Mouse (Mus musculus): ENCODE results near the gene Krtap4-9.

GRCm38 (mm10) chr11:99793367-99793766 lies 8.4 kb downstream of the Krtap4-9 start, which contains the start of gene Gm11596:
- TF ChIP-seq POLR2A (IDR thresholded peaks at IDR 0.05; ENCODE audit: borderline replicate concordance, insufficient read depth, low read length): no peak
- no peak for TF ChIP-seq CTCF (IDR thresholded peaks at IDR 0.05; ENCODE audit: borderline replicate concordance, insufficient read depth, low read depth, low read length)
